Mouse (Mus musculus) left cerebral cortex, postnatal 14 days (tissue): Measurements from ENCODE around the gene Tax1bp3. TPM values are rescaled to one million over a fixed set of nuclear protein-coding genes. Genes with fewer than 3 reads are reported as not detected.

Source experiments
- DNase-seq, 2 experiments: peaks; one replicate each; pipeline ENCODE4 v3.0.0; 2021 to 2022; ENCODE audit warnings: low spot score in 2 of 2, mixed read lengths in 1 of 2
- intact Hi-C: fragments of 180-260 bp; cut with DNase I; formaldehyde crosslinking; loops from one replicate; pipeline ENCODE4 v1.15.1; 2025
- total RNA-seq, 2 experiments: library from RNA; stranded (reverse); gene quantifications; 2 replicates each; pipeline ENCODE4 v1.2.3; 2021

Gene Tax1bp3
- total RNA-seq, 2 experiments from 2014 or later = 14.5 to 16.3 TPM

DNA sequence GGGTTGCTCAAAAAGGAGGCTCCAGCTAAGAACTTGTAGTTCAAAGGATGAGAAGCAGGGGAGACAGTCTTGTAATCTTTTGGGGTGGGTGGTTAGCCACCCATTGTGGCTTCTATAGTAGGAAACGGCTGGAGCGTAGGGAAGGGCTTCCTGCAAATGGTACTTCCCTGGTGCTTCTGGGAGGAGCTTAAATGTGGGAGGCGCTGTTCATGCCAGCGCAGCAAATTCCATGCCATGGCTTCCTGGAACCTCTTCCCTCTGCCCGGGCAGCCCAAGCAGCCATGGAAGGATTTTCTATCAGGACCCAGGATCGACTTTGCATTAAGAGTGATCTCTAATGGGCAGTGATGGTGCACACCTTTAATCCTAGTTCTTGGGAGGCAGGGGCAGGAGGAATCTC is 8.3 kb upstream of the Tax1bp3 start:
- no peak for DNase-seq
- intact Hi-C loops = no loop called here

DNA sequence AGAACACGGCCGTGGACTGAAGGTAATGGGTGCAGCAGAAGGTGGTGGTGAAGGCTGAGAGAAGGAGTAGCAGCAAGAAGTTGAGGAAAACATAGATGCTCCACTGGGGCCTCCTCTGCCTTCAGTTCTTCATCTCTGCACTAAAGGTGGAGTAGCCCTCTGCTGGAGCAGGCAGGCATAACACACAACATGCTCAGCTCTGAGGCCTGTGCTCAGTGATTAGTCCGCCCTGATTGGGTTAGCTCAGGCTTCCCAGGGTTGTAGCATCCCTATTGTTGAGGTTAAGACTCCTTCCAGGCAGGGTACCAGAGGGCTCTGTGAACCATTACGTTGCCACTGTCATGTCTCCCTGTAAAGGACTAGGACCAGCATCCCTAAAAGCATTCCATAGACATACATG is 7.7 kb upstream of the Tax1bp3 start:
- peak; percentile 63 to 69 for DNase-seq
- intact Hi-C loops = no loop called here

DNA sequence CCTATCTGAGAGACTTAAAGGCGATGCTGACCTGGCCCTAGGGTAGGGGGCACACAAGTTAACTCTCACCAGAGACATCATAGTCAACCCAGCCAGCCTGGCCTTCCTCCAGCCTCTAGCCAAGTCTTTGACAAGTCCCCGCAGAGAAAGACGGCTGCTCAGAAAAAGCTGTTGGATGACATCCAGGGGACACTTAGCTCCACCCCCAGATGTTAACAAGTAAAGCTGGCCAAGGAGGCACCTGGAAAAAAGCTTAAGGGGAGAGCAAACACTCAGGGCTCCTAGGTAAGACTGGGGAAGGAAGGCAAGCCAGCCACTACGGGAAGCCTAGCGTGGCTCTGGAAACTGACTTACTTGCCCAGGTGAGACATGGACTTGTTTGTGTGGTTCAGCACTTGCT is 4.7 kb upstream of the Tax1bp3 start:
- intact Hi-C loops = no loop called here

DNA sequence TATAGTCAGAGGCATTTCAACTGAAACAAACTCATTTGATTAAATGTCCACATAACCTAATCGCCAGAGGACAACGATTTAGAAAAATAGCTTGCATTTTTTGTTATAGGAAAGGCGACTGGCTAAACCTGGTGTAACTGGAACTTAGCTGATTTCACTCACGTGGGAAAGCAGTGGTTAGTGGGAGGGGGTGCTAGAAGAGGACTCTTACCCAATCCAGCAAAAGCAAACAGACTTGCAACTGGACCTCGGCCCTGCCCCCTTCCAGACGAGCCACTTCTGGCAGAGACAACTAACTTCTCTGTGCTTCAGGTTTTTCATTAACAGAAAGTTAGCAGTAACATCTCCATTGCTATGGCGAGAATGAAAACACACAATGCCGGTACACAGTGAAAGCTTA is 1.3 kb upstream of the Tax1bp3 start:
- intact Hi-C loops = no loop called here
- no peak for DNase-seq

More for the DNA sequence above, 4.7 kb upstream of the Tax1bp3 start:
- no peak for DNase-seq

DNA sequence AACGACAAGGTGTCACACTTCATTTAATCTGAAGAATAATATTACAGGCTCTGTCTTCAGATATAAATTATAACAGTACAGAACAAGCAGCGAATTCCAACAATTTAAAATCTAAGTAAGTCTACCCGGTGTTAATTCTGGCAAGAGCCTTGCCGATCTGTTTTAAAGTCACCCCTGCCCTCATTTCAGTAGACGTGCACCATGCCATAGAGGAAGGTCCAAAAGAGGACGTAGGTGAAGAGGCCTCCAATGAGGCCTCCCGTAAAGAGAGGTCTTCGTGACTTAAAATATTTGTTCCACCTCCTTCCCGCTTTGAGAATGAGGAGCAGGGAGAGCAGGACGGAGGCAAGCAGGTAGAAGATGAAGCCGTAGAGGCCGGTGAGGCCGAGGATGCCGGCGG is 697 bp upstream of the Tax1bp3 start:
- DNase-seq = no peak
- intact Hi-C loops = no loop called here

DNA sequence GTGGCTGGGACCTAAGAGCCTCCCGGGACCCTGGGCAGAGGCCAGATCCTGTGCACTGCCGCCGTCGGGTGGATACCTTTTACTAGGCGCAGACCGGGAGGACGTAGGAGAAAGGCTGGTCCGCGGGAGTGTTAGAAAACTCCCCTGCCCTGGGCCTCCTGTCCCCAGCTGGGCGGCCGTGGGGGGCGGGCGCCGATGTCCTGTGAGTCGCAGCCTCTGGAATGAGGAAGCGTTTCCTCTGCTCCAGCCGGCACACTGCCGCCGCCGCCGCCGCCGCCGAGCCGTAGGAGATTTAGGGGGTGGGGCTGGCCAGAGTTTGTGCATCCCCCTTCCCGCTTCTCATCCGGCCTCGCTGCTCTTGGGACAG is 609 bp downstream of the Tax1bp3 start:
- DNase-seq = peak; percentile 19 to 21
- intact Hi-C loops = no loop called here

DNA sequence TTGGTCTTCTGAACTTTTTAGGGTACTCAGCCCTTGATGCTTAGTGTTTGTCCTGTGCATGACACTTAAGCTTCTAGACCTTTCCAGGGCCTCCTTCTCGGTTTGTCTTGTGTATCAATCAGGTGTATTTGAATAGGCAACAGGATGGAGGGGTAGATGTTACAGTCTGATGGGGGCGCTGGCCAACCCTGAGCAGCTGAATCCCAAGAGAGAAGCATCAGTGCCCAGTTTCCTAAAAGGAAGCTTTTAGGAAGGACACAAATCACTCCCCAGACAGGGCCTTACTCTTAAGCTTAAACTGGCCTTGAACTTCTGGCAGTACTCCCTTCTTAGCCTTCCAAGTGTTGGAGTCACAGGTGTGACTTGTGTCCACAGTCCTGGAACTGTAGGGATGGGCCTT is 1.0 kb downstream of the Tax1bp3 start:
- intact Hi-C loops = no loop called here
- DNase-seq = no peak

DNA sequence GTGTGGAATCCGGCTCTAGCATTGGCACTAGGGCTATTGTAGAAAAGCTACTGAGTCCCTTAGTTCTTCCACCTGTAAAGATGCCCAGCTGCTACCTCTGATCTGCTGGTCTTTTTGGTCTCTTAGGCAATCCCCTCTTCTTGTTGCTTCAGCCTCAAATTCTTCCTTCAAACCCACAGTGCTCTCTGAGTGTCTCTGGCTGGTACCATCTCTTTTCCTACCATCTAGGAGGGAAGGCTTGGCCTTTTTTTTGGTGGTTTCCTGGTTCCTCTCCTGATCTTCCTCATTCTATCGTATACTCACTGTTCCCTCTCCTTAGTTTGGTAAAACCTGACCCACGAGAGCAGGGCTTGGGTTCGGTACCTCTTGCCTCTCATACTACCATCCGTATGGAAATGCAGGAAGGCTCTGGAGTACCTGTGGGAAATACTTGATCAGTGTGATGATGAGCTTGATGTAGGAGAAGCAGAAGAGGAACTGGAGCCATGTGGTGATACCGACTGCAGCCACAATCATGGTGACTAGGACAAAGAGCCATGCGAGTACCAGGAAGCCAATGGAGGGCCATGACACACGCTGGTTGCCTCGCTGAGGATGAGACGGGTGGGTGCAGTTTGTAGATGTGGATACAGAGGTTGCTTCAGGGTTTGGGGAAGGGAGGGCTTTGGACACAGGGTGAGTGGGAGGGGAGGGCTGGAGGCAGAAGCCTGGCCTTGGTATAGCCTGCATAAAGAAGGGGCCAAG is 9.2 kb downstream of the Tax1bp3 start:
- intact Hi-C loops = no loop called here
- DNase-seq = no peak

DNA sequence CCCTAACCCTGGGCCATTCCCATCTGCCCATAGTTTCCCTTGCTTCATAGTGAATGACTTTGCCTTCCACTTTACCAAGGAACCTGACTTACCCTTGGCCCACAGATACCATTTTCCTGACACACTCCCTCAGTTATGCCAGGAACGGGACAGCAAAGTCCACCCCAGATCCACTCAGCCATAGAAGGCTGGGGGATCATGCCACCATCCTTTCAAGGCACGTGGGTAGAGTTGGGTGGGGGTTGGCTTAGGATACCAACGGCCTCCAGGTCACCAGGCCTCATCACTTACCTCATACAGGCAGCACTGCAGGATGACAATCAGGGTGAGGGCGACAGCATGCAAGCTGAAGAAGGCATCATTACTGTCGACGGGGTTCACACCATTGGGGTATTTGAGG is 10.3 kb downstream of the Tax1bp3 start:
- intact Hi-C loops = no loop called here
- DNase-seq = no peak

DNA sequence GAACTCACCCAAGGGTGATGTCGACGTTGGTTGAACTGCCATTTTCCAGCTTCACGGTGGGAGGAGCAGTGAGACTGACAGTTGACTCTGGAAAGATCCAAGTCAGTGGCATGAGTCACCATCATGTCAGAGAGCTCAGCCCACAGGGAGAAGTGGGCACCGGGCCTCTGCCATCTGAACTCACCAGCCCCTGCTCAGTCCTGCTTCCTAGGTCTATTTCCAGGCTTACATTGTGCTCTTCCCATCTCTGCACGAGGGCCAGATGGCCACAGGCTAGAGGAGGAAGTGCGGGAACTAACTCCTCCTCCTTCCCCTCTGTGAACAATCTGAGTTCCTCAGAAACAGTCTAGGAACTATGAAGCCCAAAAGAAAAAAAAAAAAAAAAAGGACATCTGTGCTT is 16.2 kb downstream of the Tax1bp3 start:
- peak in 1 of 2 experiments; percentile 27 for DNase-seq
- intact Hi-C loops = no loop called here

DNA sequence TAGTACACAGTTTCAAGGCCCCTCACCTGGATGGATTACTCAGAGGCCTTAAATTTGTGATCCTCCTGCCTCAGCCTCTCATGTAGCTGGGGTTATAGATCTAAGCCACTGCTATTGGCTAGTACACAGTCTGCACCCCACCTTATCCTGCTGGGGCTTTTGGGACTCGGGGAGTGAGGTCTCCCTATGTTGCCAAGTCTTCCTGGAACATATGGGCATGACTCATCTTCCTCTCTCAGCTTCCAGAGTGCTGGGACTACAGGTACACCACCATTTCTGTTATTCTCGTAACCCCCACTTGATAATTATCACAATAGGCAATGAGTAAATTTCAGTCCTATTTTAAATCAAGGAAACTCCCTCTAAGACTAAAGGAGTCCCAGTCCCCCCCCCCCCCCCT is 17.6 kb downstream of the Tax1bp3 start:
- no peak for DNase-seq
- intact Hi-C loops = no loop called here

DNA sequence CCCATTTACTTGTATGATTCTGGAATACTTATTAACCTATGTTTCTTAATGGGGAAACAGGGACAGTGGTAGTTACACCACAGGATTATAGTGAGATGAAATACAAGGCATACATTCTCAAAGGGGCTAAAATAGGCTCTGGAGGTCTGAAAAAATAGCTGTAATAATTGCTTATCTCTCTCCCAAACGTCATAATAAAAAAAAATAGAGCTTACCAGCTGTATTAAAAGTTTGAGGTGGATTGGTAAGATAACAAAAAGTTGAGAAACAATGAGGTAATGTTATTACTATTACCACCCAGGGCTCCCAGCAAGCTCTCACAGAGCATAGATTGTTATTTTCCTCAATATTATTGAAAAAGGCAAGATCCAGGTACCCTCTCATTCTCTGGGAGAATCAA is 21.3 kb downstream of the Tax1bp3 start:
- intact Hi-C loops = no loop called here
- DNase-seq = no peak

DNA sequence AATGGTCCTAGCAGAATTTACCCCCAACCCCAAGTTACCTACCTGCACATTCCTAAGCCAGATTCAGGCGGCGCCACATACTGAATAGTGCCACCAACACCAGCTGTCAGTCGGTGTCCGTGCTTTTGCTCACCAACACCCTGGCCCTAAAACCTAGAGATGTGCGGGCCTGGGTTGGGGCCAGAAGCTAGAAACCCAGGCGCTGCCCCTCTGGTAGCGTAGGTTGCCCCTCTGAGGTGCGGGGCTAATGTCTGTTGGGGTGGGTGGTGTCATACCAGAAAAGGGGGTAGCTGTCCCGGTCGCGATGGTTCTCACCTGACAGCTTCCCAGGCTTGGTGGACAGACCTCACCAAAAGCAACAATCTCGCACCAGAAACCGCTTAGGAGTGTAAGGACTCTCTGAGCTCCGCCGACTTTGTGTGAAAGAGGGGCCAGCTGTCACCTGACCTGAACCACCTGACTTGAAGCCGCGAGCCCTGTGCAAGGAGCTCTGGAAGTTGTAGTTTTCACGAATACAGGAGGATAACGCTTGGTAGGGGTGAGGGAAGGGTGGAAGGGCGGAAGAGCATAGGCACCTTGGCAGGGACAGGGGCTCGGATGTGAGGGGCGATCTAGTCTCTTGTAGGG is 21.8 kb downstream of the Tax1bp3 start, which contains the start of gene Ctns:
Gene Ctns (minus strand): TSS at position 440 of the 627 bp plus-strand sequence.
- peak; percentile 86 to 92 for DNase-seq
- intact Hi-C loops = no loop called here

DNA sequence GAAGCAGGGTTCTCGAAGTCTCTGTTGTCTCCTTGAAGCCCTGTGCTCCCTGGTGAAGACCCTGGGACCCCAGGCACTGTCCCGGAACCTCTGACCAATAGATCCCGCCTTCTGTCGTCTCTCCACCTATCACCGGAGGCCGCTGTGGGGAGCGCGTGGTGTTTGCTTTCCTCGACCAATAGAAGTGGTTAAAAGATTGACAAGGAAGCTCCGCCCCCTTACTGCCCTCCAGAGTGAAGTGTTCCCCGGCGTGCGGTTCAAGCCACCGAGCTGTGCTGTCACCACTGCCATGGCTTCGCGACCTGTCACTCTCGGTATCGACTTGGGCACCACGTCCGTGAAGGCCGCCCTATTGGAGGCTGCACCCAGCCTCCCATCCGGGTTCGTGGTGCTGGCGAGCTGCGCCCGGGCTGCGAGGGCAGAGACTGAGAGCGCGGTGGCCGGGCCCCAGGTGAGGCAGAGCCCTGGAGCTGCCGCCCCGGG is 22.4 kb downstream of the Tax1bp3 start, which contains the start of gene Shpk:
Gene Shpk (plus strand): TSS at position 231 of the 483 bp plus-strand sequence.
- intact Hi-C loops = no loop called here
- peak; percentile 95 to 97 for DNase-seq

DNA sequence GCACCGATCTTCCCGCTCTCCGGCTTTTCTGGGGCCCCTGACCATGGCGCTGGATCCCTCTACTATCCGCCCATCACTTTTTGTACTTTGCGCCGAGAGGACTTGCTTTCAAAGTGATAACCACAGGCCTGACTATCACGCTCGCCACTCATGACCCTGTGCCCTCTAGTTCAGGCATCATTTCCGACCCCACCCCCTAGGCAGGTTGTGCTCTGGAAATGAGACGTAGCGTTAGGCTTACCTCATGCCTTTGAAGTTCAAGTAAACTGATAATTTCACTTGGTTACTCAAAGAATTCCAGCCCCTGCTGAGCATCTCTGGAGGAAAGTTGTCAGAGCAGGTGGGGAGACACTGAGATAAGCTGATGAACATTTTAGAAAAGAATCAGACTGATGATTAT is 23.0 kb downstream of the Tax1bp3 start:
- no peak for DNase-seq
- intact Hi-C loops = no loop called here

DNA sequence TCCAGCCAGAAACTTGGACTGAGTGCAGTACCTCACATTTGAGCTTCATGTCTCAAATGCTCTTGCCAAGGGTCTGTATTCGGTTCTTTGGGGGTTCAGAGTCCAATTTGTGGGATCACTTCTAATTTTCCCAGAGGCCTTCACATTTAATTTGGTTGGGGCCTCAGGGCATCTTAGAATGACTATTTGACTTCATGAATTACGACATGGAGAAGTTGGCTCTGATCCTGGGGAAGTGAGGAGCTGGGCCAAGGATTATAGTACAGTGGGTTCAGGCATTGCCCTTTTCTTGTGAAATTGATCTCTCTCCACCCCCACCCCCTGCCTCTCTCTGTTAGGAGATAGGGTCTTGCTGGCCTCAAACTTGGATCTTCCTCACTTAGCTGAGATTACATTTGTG is 24.1 kb downstream of the Tax1bp3 start:
- intact Hi-C loops = no loop called here
- DNase-seq = no peak

DNA sequence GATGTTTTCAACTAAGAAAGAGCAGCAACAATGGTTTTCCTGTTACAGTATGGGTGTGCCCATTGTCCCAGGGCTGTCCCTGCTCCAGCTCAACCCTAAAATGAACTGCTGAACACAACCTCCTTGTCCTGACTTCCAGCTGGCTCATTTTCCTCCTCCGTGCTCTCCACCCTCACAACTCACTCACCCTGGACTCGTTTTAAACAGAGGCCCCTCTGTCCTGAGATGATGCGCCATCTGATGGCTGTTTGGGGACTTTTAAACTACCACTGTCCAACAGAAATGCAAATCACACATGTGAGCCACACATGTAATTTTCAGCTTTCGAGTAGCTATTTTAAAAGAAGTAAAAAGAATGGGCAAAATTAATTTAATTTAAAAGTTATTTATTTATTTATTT is 24.7 kb downstream of the Tax1bp3 start:
- DNase-seq = no peak
- intact Hi-C loops = no loop called here

DNA sequence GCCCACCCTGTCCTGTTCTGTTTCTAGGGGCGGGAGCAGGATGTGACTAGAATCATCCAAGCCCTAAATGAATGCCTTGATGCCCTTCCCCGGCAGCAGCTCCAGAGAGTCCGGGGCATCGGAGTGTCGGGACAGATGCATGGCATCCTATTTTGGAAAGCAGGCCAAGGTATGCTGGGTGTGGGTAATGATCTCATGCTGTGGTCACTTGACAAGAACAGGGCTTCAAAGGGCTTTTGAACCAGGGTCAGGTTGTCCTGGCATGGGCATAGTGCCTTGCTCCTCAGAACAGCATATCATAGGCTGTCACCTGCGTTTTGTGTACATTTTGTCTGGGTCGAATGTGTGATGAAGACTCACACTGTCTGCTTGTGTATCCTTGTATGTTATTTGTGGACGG is 27.0 kb downstream of the Tax1bp3 start:
- intact Hi-C loops = no loop called here
- DNase-seq = no peak

DNA sequence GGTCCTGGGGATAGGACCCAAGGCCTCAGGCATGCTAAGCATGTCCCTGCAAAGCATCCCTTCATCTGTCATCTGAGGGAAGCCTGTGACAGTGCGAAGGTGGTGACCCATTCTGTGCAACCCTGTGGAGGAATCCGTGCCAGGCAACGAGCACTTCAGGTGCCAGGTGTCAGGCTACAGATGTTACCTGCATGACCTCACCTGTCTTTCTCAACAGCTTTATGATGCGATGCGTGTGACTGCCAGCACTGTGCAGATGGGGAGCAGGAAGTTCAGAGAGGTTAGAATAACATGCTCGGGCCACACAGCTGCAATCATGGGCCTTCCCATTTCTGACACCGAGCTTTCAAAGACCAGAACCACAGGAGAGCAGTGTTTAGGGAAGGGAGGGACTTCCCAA is 28.3 kb downstream of the Tax1bp3 start:
- intact Hi-C loops = no loop called here
- no peak for DNase-seq

DNA sequence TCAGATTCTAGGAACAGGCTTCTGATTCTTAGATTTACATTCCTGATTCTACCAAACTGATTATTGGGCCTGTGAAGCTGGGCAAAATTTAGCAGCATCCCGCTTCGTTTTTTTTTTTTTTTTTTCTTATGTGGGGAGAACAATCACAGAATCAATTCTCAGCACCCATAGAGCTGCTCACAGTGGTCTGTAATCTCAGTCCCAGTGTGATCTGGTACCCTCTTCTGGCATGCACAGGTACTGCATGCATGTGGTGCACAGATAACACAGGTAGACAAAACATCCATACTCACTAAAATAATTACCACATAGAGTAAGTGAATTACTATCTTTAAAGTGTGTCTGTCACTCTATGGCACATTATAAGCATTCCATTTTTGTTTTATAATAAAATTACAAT is 30.7 kb downstream of the Tax1bp3 start:
- DNase-seq = no peak
- intact Hi-C loops = no loop called here

DNA sequence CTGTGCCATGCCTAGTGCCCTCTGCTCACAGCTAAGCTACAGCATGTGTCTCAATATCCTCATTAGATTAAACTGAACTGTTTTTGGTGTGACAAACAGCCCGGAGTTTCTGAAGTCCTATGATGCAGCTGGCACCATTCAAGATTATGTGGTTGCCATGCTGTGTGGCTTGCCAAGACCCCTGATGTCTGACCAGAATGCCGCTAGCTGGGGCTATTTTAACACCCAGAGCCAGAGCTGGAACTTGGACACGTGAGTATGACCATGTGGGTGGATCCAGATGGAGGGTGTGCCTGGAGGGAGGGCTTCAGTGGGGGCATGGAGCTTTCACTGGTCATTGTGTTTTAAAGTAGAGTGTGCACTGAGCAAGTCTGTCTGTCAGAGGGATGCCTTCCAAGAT is 37.1 kb downstream of the Tax1bp3 start:
- no peak for DNase-seq
- intact Hi-C loops = no loop called here
